Mouse (Mus musculus) bone marrow macrophage, adult 2 months (primary cell): ENCODE measurements around the gene Pcdh9.

Experiments
- CTCF ChIP-seq: IDR thresholded peaks from 2 replicates; pipeline ENCODE4 v1.5.1; 2012; ENCODE audit warnings: low read depth, mild to moderate bottlenecking, low read length, moderate library complexity
- POLR2A ChIP-seq: IDR thresholded peaks from 2 replicates; pipeline ENCODE4 v1.6.1; 2012; ENCODE audit warnings: mild to moderate bottlenecking, low read depth, low read length, borderline replicate concordance

DNA sequence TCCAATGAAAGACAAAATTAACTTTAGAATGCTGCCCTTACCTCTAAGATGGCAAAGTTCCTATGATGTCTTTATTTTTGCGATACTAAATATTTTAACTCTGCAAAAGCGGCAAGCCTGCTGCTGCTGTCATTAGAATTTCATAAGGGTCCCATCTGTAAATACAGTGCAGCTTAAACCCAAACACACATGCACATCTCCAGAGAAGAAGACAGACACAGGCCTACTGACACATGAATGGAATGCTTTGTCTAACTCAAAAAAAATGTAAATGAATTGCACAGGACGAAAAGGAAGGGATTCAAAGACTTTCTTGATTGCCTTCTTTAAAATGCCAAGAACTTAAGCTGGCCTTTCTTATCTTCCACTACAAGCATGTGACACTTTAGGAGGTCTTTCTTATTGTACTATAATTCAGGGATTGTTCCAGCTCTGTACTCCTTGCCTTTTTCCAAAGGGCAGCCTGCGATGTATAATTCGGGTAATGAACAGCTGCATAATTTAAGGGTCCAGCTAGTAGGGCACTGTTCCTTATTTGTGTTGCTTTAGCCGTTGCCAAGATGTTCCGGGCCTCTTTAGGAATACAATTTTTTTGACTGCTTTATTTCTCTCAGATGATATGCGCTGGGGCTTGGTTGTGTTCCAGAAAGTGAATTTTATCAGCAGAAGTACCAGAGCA is 823.6 kb downstream of the Pcdh9 start:
- TF ChIP-seq CTCF = no peak
- no peak for TF ChIP-seq POLR2A
